Mouse (Mus musculus) forebrain, postnatal 0 days (tissue): ENCODE data around the gene Afg3l1. TPM values are rescaled to one million over a fixed set of nuclear protein-coding genes. Genes with fewer than 3 reads are reported as not detected.

Source experiments
- ATAC-seq: fragments of 200-750 bp; cut with Nextera tagmentation; 2 replicates; pipeline ENCODE4 v1.8.0; 2017; ENCODE audit warnings: mild to moderate bottlenecking, moderate library complexity
- DNase-seq: peaks from one replicate; pipeline ENCODE4 v3.0.0-alpha.2; 2015
- H3K27ac ChIP-seq: fragments of 300-500 bp; sonication (generic); 2 replicates; pipeline ENCODE4 v1.5.1; 2014; ENCODE audit warnings: low read depth, mild to moderate bottlenecking, antibody characterized with exemption, low read length, moderate library complexity, mixed read lengths
- H3K27me3 ChIP-seq: fragments of 300-500 bp; sonication (generic); 2 replicates; pipeline ENCODE4 v1.6.1; 2014; ENCODE audit warnings: mild to moderate bottlenecking, low read length, mixed read lengths; ENCODE audit not compliant: insufficient read depth
- H3K36me3 ChIP-seq: fragments of 300-500 bp; sonication (generic); 2 replicates; pipeline ENCODE4 v1.6.1; 2014; ENCODE audit warnings: mild to moderate bottlenecking, moderate library complexity; ENCODE audit not compliant: insufficient read depth
- H3K4me1 ChIP-seq: fragments of 300-500 bp; sonication (generic); 2 replicates; pipeline ENCODE4 v1.6.1; 2014; ENCODE audit warnings: antibody characterized with exemption; ENCODE audit not compliant: insufficient read depth
- H3K4me2 ChIP-seq: fragments of 300-500 bp; sonication (generic); 2 replicates; pipeline ENCODE4 v1.6.1; 2014; ENCODE audit warnings: low read depth, mild to moderate bottlenecking, moderate library complexity
- H3K4me3 ChIP-seq: fragments of 300-500 bp; sonication (generic); 2 replicates; pipeline ENCODE4 v1.5.1; 2014; ENCODE audit warnings: low read depth, low read length, mixed read lengths
- H3K9ac ChIP-seq: fragments of 300-500 bp; sonication (generic); 2 replicates; pipeline ENCODE4 v1.6.1; 2014; ENCODE audit warnings: mild to moderate bottlenecking
- H3K9me3 ChIP-seq: fragments of 300-500 bp; sonication (generic); 2 replicates; pipeline ENCODE4 v1.6.1; 2016; ENCODE audit warnings: low read length
- CTCF ChIP-seq: sonication (generic); IDR thresholded peaks from 2 replicates; pipeline ENCODE4 v1.5.1; 2016; ENCODE audit warnings: antibody characterized with exemption, control low read depth, low read depth
- WGBS: fragments of 180-500 bp; shearing (Covaris S2); extraction: QIAGEN DNeasy Blood & Tissue Kit; methylation state at CpG from one replicate; pipeline ENCODE4 v1.1.7; 2014; 5-methylcytosine and 5-hydroxymethylcytosine counted together
- polyA plus RNA-seq: library from polyadenylated mRNA; unstranded; fragments of >200 nt; fragmentation: Nextera tagmentation; extraction: Ambion mirVana; gene quantifications from 2 replicates; pipeline ENCODE4 v1.2.1, GENCODE M21; 2015
- total RNA-seq: library from RNA; depleted of rRNA; stranded (reverse); fragments of >200 nt; gene quantifications from 2 replicates; pipeline ENCODE4 v1.2.3, GENCODE M21; 2014

Gene Afg3l1
- total and polyA plus RNA-seq, 2 experiments from 2014 or later = 20.1 to 40.7 TPM

DNA sequence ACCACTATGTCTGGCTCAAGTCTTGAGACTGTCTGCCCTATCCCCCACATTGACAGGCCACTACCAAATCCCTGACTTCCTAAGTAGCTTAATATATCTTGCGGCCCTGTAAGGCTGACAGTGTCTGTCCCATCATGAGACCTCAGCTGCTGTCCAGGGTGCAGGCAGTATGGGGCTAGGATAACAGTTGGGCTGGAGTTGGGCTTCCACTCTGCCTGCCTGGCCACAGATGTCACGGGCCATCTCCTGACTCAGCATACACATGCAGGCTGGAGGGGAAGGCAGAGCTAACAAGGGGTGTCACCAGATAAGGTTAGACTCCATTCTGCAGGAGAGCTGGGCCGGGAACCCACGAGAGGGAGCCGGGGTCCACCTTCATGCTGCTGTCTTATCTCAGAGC, 29.4 kb downstream of the Afg3l1 start:
- H3K9me3 ChIP-seq = no peaks in the 10 kb centered on the region
- no peak for ATAC-seq
- no peak overlapping the region for H3K4me3 ChIP-seq
- H3K36me3 ChIP-seq = peaks cover 76% of the 10 kb centered on the region
- WGBS = 94% methylated on average over 5 of the region's 5 CpGs
- H3K27me3 ChIP-seq = no peaks in the 10 kb centered on the region
- TF ChIP-seq CTCF = no peak
- DNase-seq = no peak
- no peak overlapping the region for H3K4me2 ChIP-seq
- H3K27ac ChIP-seq = no peak overlapping the region
- no peaks in the 10 kb centered on the region for H3K4me1 ChIP-seq
- H3K9ac ChIP-seq = no peak overlapping the region

DNA sequence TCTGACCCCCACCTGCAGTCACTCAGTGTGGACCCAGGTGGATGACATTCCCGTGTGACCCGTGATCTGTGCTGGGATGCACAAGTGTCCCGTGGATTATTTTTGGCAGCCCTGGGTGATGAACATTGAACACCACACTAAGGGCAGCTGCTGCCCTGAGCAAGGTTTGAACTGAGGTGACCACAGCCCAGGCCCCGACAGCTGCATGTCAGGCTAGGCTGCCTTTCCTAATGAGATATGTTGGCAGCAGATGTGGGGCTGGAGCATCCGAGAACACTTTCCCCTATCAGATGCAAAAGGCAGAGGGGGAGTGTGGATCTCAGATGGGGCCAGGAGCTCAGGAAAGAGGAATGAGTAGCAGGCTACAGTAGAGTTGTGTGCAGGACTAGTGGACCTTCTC, 33.1 kb downstream of the Afg3l1 start:
- Histone ChIP-seq H3K27me3 (no peaks in the 10 kb centered on the region), H3K27ac (no peak overlapping the region), H3K36me3 (peaks cover 39% of the 10 kb centered on the region), H3K9ac (no peak overlapping the region), H3K9me3 (no peaks in the 10 kb centered on the region), H3K4me1 (peaks cover 9% of the 10 kb centered on the region; the same call in 1 of the 2 replicates), H3K4me2 (no peak overlapping the region), H3K4me3 (no peak overlapping the region)
- ATAC-seq (no peak), DNase-seq (no peak)
- WGBS = 85% methylated on average over 5 of the region's 5 CpGs
- TF ChIP-seq CTCF = no peak

DNA sequence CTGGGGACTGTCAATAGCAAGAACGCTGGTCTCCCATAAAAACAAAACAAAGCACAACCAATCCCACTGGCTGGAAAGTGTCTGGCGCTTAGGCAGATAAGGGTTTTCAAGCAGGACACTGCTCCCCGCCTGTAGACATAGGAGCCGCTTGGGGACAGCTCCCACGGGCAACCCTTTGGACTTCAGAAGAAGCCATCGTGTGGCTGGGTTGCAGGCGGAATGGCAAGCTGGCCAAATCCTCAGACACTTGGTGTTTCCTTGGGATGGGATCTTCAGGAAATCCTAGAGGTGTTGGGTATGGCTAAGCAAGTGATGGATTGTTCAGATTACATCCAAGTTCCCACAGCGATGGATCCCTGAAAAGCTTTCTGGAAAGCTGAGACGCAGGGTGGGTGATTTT, 36.4 kb downstream of the Afg3l1 start:
- ATAC-seq (no peak), DNase-seq (peak; percentile 54)
- peak overlapping the region; percentile 93 for H3K9ac ChIP-seq
- H3K27ac ChIP-seq = peak overlapping the region; percentile 94
- no peaks in the 10 kb centered on the region for H3K27me3 ChIP-seq
- H3K4me1 ChIP-seq = peaks cover 14% of the 10 kb centered on the region
- H3K36me3 ChIP-seq = peaks cover 6% of the 10 kb centered on the region
- peak overlapping the region; percentile 88 for H3K4me3 ChIP-seq
- 2% methylated on average over 9 of the region's 9 CpGs for WGBS
- no peaks in the 10 kb centered on the region for H3K9me3 ChIP-seq
- peak overlapping the region; percentile 74 for H3K4me2 ChIP-seq
- TF ChIP-seq CTCF = no peak

DNA sequence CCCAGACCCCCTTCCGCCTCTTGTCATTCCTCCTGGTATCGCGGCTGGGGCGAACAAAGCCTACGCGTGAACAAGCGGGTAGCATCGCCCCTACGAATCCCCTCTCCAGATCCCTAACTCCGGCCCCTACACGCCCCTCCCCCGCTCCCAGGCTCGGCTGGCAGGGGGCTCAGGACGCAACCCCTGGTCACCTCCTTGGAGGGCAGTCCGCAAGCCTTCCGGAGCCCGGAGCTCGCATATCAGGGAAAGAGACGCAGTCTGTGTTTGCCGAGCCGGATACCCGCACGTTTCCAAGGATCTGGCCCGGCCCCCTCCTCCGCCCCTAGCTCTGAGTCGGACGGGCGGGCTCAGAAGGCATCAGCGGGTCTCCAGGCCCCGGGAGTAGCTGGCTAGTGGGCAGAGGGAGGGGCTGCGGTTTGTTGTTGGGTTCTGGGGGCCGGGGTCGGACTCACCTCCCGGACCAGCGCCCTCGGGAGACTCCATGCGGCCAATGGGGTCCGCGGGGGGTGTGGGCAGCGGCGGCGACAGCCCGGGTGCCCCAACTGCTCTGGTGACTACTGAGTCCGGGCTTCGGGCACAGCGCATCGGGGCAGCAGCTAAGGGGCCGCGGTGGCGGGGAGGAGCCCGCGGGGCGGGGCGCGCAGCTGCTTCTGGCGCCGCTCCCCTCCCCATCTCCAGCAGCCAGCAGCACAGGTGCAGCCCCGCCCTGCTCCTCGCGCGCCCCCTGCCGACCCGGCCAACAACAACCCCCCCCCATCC, 37.3 kb downstream of the Afg3l1 start, which contains the start of gene Dbndd1:
Gene Dbndd1 (minus strand): TSS at position 683 of the 759 bp plus-strand sequence.
- H3K4me3 ChIP-seq = peak within 1 kb of the TSS; percentile 88
- peak; percentile 74 for DNase-seq
- H3K27ac ChIP-seq = peak within 1 kb of the TSS; percentile 94
- H3K36me3 ChIP-seq = no peaks in the 10 kb centered on the region; the same call in 1 of the 2 replicates
- H3K4me2 ChIP-seq = peak within 1 kb of the TSS; percentile 74
- under 1% methylated on average over 52 of the region's 63 CpGs for WGBS
- ATAC-seq = peak; percentile 55
- peak; percentile 31; the same call in 1 of the 2 replicates for TF ChIP-seq CTCF
- peak within 1 kb of the TSS; percentile 93 for H3K9ac ChIP-seq
- peaks cover 19% of the 10 kb centered on the region for H3K4me1 ChIP-seq
- H3K27me3 ChIP-seq = no peaks in the 10 kb centered on the region
- no peaks in the 10 kb centered on the region for H3K9me3 ChIP-seq

DNA sequence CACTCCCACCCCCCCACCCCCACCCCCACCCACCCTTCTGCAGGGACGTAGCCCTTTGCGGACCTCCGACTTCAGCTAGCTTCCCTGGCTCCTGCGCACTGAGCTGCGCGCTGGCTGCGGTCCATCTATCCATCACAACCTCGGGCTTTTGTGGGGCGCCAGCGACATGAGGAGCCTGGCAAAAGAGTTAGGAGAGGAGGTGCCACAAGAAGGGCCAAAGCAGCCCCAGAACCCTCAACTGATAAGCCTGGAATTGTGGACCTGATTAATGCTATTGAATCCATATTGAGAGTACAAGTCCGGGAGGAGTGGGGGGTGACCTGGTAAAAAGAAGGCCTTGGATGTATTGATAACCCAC, 37.8 kb downstream of the Afg3l1 start:
- Histone ChIP-seq H3K9me3 (no peaks in the 10 kb centered on the region), H3K27me3 (no peaks in the 10 kb centered on the region), H3K27ac (peak overlapping the region; percentile 64), H3K4me2 (peak overlapping the region; percentile 74), H3K4me1 (peaks cover 19% of the 10 kb centered on the region), H3K4me3 (peak overlapping the region; percentile 88), H3K36me3 (0 out of 2 replicates have a peak, but pooled peaks cover 3% of the 10 kb centered on the region), H3K9ac (peak overlapping the region; percentile 93; the same call in 1 of the 2 replicates)
- ATAC-seq (no peak), DNase-seq (peak; percentile 70)
- TF ChIP-seq CTCF = no peak
- WGBS = 2% methylated on average over 11 of the region's 11 CpGs

- Histone ChIP-seq H3K27me3 (no peaks in the 10 kb centered on the region), H3K27ac (no peak overlapping the region), H3K4me1 (peaks cover 19% of the 10 kb centered on the region), H3K4me3 (no peak overlapping the region), H3K9ac (no peak overlapping the region), H3K36me3 (0 out of 2 replicates have a peak, but pooled peaks cover 10% of the 10 kb centered on the region), H3K9me3 (no peaks in the 10 kb centered on the region), H3K4me2 (no peak overlapping the region)
- no peak for TF ChIP-seq CTCF
- ATAC-seq (no peak), DNase-seq (no peak)
- WGBS = 25% methylated on average over 2 of the region's 2 CpGs
These were observed 38.9 kb downstream of the Afg3l1 start for GRCm38 (mm10) chr8:123516596-123516995.

DNA sequence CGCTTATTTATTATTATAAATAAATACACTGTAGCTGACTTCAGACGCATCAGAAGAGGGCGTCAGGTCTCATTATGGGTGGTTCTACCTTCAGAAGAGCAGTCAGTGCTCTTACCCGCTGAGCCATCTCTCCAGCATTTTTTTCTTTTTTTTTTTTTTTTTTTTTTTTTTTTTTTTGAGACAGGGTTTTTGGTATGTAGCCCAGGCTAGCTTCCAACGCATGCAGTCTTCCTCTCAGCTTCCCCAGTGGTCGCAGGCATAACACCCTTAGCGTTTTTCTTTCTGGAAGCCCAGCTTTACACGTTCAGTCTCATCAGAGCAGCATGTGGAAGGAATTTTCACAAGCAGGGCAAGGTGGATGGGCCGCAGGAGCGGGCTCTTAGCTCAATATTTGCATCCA, 40.5 kb downstream of the Afg3l1 start:
- Histone ChIP-seq H3K4me3 (peak overlapping the region; percentile 80), H3K4me1 (peaks cover 15% of the 10 kb centered on the region), H3K36me3 (peaks cover 23% of the 10 kb centered on the region), H3K27ac (no peak overlapping the region), H3K4me2 (peak overlapping the region; percentile 93), H3K9me3 (no peaks in the 10 kb centered on the region), H3K9ac (no peak overlapping the region; the same call in 1 of the 2 replicates), H3K27me3 (no peaks in the 10 kb centered on the region)
- TF ChIP-seq CTCF = no peak
- WGBS = 32% methylated on average over 10 of the region's 10 CpGs
- DNase-seq (no peak), ATAC-seq (peak; percentile 3)
